Mouse (Mus musculus): ENCODE results near the gene Vash2.

GRCm38 (mm10) chr1:191021016-191021415 is 41.9 kb upstream of the Vash2 start:
- TF ChIP-seq CTCF (conservative IDR thresholded peaks at IDR 0.05; ENCODE audit: low read length): no peak
- TF ChIP-seq NANOG (IDR thresholded peaks at IDR 0.05; ENCODE audit: borderline replicate concordance, low read length): no peak

Measured in E14TG2a.4 (cell line).